Mouse (Mus musculus) T-helper 2 cell (primary cell): ENCODE results near the gene Flna.

Source experiments
- in situ Hi-C: fragments of 300-600 bp; cut with MboI, MseI; formaldehyde crosslinking; loops from one replicate; pipeline ENCODE4 v1.15.1; 2025; ENCODE audit warnings: high pct_unique_total_duplicates

The Flna gene

DNA sequence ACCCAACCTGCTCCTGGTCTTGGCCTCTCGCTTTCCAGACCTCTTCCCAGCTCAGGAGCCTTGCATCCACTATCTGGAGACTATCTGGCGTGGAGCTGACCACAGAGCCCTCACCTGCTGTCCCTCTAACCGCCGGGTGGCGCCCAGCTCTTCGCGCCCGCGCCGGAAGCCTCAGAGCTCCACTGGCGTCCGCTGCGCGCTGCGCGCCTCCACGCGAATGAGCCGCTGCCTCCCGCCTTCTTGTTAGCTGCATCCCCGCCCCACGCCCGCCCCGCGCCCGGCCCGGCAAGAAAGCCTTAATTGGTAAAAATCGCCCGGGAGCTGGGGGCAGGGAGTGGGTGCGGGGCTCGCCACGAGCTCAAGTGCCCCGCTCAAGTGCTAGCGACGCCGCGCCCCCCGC lies at the start of gene Flna:
Gene Flna, minus strand, starts transcription at position 206 of the 400 bp plus-strand sequence.
- in situ Hi-C loops: no loop called here

DNA sequence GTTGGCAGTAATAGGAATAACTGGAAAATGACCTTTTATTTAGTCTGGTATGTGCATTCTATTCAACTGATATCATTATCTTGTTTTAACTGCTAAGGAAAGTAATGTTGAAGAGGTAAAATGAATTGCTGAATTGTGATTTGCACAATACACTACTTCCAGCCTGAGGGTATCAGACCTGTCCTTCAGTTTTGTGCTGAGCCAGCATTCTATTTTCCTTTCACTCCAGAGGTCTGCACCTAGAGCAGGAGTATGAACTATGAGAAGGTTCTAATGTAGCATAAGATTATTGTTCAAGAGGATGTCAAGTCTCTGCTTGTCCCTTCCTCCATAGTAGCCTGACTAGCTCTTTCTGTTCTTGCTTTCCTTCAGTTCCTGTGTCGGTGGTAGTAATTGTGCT lies 48.7 kb upstream of the Flna start:
- in situ Hi-C loops: no loop called here

- in situ Hi-C loops: no loop called here
Observed at GRCm38 (mm10) chrX:74296538-74297448, 47.2 kb upstream of the Flna start, which contains the start of gene Atp6ap1. Atp6ap1 (plus strand) TSS chrX:74297097.

- in situ Hi-C loops: no loop called here
Observed at GRCm38 (mm10) chrX:74293431-74293830, 43.8 kb upstream of the Flna start.

DNA sequence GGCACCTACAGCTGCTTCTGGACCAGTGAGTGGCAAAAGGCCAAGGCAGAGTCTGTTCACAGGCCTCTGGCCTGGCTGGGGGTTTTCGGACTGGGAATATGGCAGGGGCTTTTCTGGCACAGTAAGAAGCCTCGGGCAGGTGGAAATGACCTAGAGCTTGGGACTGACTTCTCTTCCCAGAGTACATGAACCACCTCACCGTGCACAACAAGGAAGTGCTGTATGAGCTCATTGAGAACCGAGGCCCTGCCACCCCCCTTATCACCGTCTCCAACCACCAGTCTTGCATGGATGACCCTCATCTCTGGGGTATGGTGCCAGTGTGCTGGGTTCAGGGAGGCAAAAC lies 33.4 kb upstream of the Flna start:
- in situ Hi-C loops: no loop called here

GRCm38 (mm10) chrX:74282395-74283091 lies 32.9 kb upstream of the Flna start:
- in situ Hi-C loops: no loop called here

GRCm38 (mm10) chrX:74281732-74282394 lies 32.2 kb upstream of the Flna start, which contains the start of the genes Taz and Dnase1l1:
Taz (plus strand) TSS chrX:74281912.
Dnase1l1 (minus strand) TSS chrX:74282337.
- in situ Hi-C loops: no loop called here

- in situ Hi-C loops: no loop called here
Observed at GRCm38 (mm10) chrX:74281041-74281731, 31.6 kb upstream of the Flna start.

DNA sequence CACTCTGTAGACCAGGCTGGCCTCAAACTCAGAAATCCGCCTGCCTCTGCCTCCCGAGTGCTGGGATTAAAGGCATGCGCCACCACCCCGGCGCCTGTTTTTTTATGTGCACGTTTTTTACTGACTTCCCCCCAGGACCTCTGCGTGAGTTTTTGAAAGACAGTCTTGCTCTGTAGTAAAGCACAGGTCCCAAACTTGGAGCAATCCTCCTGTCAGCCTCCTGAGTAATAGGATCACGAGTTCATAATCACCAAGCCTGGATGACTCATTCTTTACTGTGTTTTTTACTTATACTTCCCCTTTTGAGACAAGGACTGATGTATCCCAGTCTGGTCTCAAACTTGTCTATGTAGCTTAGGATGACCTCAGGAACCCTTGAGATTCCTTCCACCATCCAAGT lies 28.3 kb upstream of the Flna start:
- in situ Hi-C loops: no loop called here

- in situ Hi-C loops: no loop called here
Observed at GRCm38 (mm10) chrX:74273422-74274322, 24.1 kb upstream of the Flna start.

DNA sequence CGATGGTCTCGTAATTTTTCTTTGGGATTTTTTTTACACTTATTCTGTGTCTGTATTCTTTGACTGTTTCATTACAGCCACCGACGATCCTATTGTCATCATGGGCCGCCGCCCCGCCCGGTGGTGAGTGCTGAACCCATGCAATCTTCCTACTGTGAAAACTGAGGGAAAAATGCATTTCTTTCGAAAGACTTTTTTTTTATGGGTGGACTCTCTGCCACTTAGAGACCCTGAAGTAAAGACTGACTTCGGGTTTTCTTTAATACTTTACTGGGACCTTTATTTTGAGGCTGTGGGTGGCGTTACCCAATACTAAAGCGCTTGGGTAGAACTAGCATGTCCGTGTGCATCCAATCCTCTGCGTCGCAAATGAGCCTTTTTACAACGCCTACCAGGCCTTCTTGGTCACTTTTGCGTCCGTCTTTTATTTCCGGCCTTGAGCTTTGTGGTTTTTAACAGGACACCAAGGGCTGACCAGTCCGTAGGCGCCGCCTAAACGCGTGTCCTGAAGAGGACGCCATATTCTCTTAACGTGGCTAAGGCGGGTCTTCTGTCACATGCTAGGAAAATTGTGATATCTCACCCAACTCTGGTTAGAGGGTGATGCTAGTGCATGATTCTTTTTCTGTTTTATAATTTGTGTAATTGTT lies 21.4 kb upstream of the Flna start:
- in situ Hi-C loops: no loop called here

DNA sequence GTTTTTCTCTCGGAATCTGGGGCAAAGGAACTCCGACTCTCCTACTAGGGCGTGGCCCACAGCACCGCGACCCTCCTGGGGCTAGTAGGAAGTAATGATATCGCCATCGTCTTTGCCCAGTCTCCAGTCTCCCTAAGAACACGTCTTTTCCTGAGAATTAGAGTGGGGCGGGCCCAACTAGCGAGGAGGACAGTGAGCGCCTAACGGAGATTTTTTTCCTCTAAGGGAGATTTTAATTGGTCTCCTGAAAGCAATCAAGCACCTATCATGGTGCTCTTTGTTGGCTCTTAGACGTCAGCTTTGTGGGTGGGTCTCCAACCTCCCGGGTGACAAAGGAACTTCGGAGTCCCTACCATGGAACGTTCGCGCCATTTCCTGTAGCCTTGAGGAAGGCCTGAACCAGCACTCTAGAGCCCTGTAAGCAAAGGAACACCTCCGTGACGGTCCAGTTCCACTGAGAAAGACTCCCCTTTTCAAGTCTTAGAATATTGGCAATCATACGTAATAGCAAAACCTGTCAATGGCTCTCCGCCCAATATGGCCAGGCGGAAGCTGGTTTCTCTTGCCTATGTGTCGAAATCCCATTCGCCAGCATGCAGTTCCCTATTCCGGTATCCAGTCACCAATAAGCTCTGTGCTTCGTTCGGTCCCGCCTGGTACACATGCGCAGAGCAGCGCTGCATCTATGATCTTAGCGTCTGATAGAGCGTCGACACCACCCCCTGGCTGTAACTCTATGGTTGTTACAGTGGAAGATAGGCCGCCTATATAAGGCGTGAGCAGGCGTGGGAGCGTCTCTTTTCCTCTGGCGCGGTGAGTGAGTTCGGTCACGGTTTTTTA lies 20.7 kb upstream of the Flna start, which contains the start of gene Rpl10:
Gene Rpl10, plus strand, starts transcription at position 751 of the 840 bp plus-strand sequence.
- in situ Hi-C loops: no loop called here

- in situ Hi-C loops: loop anchor here (5.0 kb wide), 1 partner anchor 47 kb away; no protein-coding TSS in a partner anchor
Observed at GRCm38 (mm10) chrX:74269736-74270061, 20.1 kb upstream of the Flna start.

GRCm38 (mm10) chrX:74257746-74258145 lies 8.1 kb upstream of the Flna start:
- in situ Hi-C loops: no loop called here

DNA sequence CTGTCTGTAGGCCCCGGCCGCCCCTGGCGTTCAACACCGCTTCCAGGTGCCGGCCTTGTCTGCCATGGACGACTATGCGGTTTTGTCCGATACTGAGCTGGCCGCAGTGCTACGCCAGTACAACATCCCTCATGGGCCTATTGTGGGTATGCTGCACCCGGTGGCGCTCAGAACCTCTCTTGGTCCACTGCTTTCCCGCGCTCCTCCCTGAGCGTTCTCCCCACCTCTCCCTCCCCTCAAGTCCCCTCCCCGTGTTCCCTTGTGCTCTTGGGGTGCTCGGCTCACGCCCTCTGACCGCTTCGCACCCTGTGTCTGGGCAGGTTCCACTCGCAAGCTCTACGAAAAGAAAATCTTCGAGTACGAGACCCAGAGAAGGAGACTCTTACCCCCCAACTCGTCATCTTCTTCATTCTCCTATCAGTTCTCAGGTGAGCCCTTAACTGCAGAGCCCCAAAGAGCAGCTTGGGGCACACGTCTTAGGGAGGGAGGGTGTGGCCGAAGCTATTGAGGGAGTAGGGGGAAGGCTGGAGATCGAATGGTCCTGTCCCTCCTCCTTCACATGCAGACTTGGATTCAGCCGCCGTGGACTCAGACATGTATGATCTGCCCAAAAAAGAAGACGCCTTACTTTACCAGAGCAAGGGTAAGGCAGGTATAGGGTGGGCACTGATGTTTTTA lies 5.4 kb upstream of the Flna start:
- in situ Hi-C loops: no loop called here

DNA sequence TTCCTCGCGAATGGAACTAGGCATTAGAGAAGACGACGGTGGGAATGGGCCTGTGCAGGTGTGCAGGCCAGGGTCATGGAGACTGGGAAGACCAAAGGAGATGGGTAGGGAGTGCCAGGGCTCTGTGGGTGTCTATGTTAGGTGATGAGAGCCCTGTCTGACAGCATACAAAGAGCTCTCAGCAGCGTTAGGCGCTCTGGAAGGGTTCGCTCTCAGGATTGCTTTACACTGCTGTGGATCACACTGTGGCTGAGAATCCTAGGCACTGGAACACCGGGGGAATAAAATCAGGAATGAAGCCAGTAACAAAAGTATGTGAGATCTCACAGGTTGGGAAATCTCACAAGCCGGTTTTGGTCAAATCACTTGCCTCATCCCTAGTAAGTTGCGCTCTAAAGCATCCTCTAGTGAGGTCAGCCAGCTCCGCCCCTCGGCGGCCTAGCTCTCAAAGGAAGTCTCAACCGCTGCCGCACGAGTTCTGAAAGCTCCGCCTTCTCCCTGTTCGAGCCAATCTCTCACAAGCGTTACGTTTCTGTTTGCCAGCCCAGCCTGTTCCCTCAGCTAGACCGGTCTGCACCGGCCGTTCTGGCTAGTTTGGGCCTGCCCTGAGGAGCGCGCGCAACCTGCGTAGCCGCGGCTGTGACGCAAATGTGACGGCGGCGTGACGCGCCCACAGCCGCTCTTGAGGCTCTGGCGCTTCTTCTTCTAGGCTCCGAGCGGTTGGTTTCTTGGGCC lies 4.7 kb upstream of the Flna start, which contains the start of gene Emd:
Gene Emd, plus strand, starts transcription at position 535 of the 735 bp plus-strand sequence.
- in situ Hi-C loops: no loop called here

- in situ Hi-C loops: no loop called here
Observed at GRCm38 (mm10) chrX:74248651-74249050, 969 bp downstream of the Flna start.

GRCm38 (mm10) chrX:74246693-74247092 lies 2.9 kb downstream of the Flna start:
- in situ Hi-C loops: no loop called here
